ENCODE assay signal across 8 mouse cellular contexts in the genomic region with DNA sequence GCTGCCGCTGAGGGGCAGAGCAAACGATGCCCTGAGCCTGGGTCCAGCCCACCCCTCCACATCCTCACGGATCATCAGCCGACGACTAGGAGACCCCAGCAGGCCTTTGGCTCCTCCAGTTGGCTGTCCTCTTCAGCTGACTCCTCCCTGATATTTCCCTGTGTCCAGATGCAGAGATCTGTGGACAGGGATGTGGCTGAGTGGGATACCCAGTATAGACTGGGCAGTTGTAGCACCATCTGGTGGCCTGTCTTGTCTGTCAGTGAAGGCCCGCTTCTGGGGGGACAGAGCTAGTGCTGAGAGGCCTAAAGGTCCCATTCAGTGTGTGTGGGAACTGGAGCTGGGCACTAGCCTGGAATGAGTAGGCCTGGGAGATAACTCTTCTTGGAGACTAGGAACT.
DNase-seq lines count a peak whose midpoint lies in the region; ATAC-seq lines count a peak whose summit lies in the region.

No protein-coding gene starts in this region.

- intact Hi-C loops in heart, postnatal 10 days (cut with DNase I): no loop called here

- no peak overlapping the region for H3K27ac ChIP-seq in midbrain, embryonic 12.5 days (replicated peaks)
- no peak overlapping the region for H3K27ac ChIP-seq in midbrain, embryonic 10.5 days (replicated peaks)
- no peak overlapping the region for H3K27ac ChIP-seq in stomach, embryonic 14.5 days (ENCODE audit: low read length)

- no peak overlapping the region for H3K9ac ChIP-seq in midbrain, embryonic 12.5 days (replicated peaks)
- H3K9ac ChIP-seq in stomach, embryonic 14.5 days (replicated peaks; ENCODE audit: low read depth, low read length): no peak overlapping the region

- peak; percentile 75 for DNase-seq in heart, adult 11 months
- DNase-seq in heart, postnatal 10 days: no peak
- DNase-seq in midbrain, embryonic 10.5 days (ENCODE audit: low spot score): no peak
- DNase-seq in kidney, postnatal 14 days: peak; percentile 24
- DNase-seq in frontal cortex, postnatal 36 days (ENCODE audit: low spot score in 2 of 2): no peak
- DNase-seq in spleen, postnatal 36 days (ENCODE audit: low spot score in 2 of 2): no peak

- WGBS in midbrain, embryonic 12.5 days: 55% methylated on average over 6 of the region's 6 CpGs
- 66% methylated on average over 6 of the region's 6 CpGs for whole genome bisulfite sequencing in midbrain, embryonic 10.5 days
- WGBS in stomach, embryonic 14.5 days: 70% methylated on average over 6 of the region's 6 CpGs

- no peaks in the 10 kb centered on the region for H3K9me3 ChIP-seq in midbrain, embryonic 12.5 days
- H3K9me3 ChIP-seq in midbrain, embryonic 10.5 days (replicated peaks): no peaks in the 10 kb centered on the region
- no peaks in the 10 kb centered on the region for H3K9me3 ChIP-seq in stomach, embryonic 14.5 days (ENCODE audit: control insufficient read depth, low read depth, low read length)

- ATAC-seq in midbrain, embryonic 12.5 days (ENCODE audit: low FRiP score, low read depth): peak; percentile 59; the same call in 1 of the 2 replicates
- peak; percentile 46; the same call in 1 of the 2 replicates for ATAC-seq in stomach, embryonic 14.5 days (ENCODE audit: insufficient number of reproducible peaks, insufficient read depth, low FRiP score, low read depth)

- no peak overlapping the region for H3K4me2 ChIP-seq in midbrain, embryonic 12.5 days (replicated peaks)
- H3K4me2 ChIP-seq in stomach, embryonic 14.5 days (replicated peaks; ENCODE audit: low read depth, low read length): no peak overlapping the region

- no peak overlapping the region for H3K4me3 ChIP-seq in midbrain, embryonic 12.5 days
- no peak overlapping the region for H3K4me3 ChIP-seq in midbrain, embryonic 10.5 days
- H3K4me3 ChIP-seq in stomach, embryonic 14.5 days (ENCODE audit: low read depth, low read length): no peak overlapping the region

- H3K27me3 ChIP-seq in midbrain, embryonic 12.5 days: no peaks in the 10 kb centered on the region
- H3K27me3 ChIP-seq in midbrain, embryonic 10.5 days (ENCODE audit: low read depth, poor library complexity, severe bottlenecking): no peaks in the 10 kb centered on the region
- no peaks in the 10 kb centered on the region for H3K27me3 ChIP-seq in stomach, embryonic 14.5 days (ENCODE audit: control insufficient read depth, insufficient read depth, low read length)

- no peaks in the 10 kb centered on the region for H3K36me3 ChIP-seq in midbrain, embryonic 12.5 days
- no peaks in the 10 kb centered on the region for H3K36me3 ChIP-seq in midbrain, embryonic 10.5 days
- no peaks in the 10 kb centered on the region for H3K36me3 ChIP-seq in stomach, embryonic 14.5 days (ENCODE audit: control insufficient read depth, insufficient read depth, low read length)

- H3K4me1 ChIP-seq in midbrain, embryonic 12.5 days: no peaks in the 10 kb centered on the region
- H3K4me1 ChIP-seq in midbrain, embryonic 10.5 days: no peaks in the 10 kb centered on the region
- H3K4me1 ChIP-seq in stomach, embryonic 14.5 days (ENCODE audit: control insufficient read depth, insufficient read depth, low read length): no peaks in the 10 kb centered on the region

Comparison
In these comparisons a context has a peak if more than half of its experiments do, and no peak if none do; other contexts are left out.
1. DNase-seq: peak in heart, adult 11 months (single experiment) and kidney, postnatal 14 days (single experiment); none in heart, postnatal 10 days (0 of 2), midbrain, embryonic 10.5 days (single experiment), frontal cortex, postnatal 36 days (0 of 2) and spleen, postnatal 36 days (0 of 2).